Mouse (Mus musculus): ENCODE measurements around the gene Tnip1. TPM values are rescaled to one million over a fixed set of nuclear protein-coding genes. Genes with fewer than 3 reads are reported as not detected.
"Not testable (repeated sequence)": the region's sequence is repeated elsewhere in the genome, so short reads cannot be mapped to it uniquely, and the experiment has no call there.

Gene Tnip1
- polyA plus RNA-seq, 1 experiment from 2014 or later: 20.5 TPM

DNA sequence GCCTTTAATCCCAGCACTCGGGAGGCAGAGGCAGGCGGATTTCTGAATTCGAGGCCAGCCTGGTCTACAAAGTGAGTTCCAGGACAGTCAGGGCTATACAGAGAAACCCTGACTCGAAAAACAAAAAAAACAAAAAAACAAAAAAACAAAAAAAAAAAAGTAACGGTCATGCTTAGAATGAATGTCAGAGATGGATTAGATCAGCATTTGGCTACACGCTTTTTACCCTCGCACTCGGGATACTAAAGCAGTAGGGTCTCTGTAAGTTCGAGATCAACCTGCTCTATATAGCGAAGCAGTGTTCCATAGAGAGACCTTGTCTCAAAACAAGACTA is 7.3 kb downstream of the Tnip1 start:
- Histone ChIP-seq H3K9ac (ENCODE audit: low read length) (peak overlapping the region; percentile 77), H3K4me2 (ENCODE audit: low read length) (peak overlapping the region; percentile 64), H3K27ac (ENCODE audit: low read depth) (peak overlapping the region; percentile 79; the same call in 1 of the 2 replicates), H3K4me3 (ENCODE audit: low read depth, low read length) (peak overlapping the region; percentile 86)
- H3K9me3 ChIP-seq (ENCODE audit: control insufficient read depth, low read length); DNase-seq (ENCODE audit: low spot score); ATAC-seq (replicated peaks; ENCODE audit: low FRiP score, low TSS enrichment, low read depth); H3K4me1 ChIP-seq (replicated peaks; ENCODE audit: control insufficient read depth, insufficient read depth, low read length); H3K27me3 ChIP-seq (replicated peaks; ENCODE audit: control insufficient read depth, insufficient read depth, low read length); H3K36me3 ChIP-seq (ENCODE audit: control insufficient read depth, insufficient read depth, low read length): not testable (repeated sequence)
- WGBS: 44% methylated on average over 10 of the region's 10 CpGs

DNA sequence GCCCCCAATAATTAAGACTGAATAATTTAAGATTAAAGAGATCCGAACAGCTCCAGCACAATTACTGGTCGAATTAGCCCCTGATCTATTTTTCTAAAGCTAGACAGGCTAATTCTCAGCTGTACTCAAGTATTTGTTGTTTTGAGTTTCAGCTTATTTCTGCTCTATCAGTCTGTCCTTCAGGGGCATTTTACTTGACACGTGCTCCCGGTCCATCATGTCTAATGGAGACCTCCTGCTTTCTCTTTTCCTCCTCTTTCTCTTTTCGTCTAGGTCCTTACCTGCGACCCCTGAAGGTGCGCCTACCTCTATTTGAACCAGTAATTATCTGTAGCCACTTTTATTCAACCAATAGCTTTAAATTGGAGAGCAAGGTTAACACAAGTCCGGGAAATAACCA is 8.0 kb downstream of the Tnip1 start:
- DNase-seq (ENCODE audit: low spot score) (no peak), ATAC-seq (replicated peaks; ENCODE audit: low FRiP score, low TSS enrichment, low read depth) (no peak)
- H3K36me3 ChIP-seq (ENCODE audit: control insufficient read depth, insufficient read depth, low read length): 0 out of 2 replicates have a peak, but pooled peaks cover 6% of the 10 kb centered on the region
- peak overlapping the region; percentile 64; the same call in 1 of the 2 replicates for H3K4me2 ChIP-seq (ENCODE audit: low read length)
- WGBS: 81% methylated on average over 8 of the region's 8 CpGs
- no peaks in the 10 kb centered on the region for H3K27me3 ChIP-seq (replicated peaks; ENCODE audit: control insufficient read depth, insufficient read depth, low read length)
- no peak overlapping the region for H3K4me3 ChIP-seq (ENCODE audit: low read depth, low read length)
- no peak overlapping the region for H3K27ac ChIP-seq (ENCODE audit: low read depth)
- no peak overlapping the region for H3K9ac ChIP-seq (ENCODE audit: low read length)
- H3K4me1 ChIP-seq (replicated peaks; ENCODE audit: control insufficient read depth, insufficient read depth, low read length): peaks cover 3% of the 10 kb centered on the region; the same call in 1 of the 2 replicates
- H3K9me3 ChIP-seq (ENCODE audit: control insufficient read depth, low read length): no peaks in the 10 kb centered on the region

DNA sequence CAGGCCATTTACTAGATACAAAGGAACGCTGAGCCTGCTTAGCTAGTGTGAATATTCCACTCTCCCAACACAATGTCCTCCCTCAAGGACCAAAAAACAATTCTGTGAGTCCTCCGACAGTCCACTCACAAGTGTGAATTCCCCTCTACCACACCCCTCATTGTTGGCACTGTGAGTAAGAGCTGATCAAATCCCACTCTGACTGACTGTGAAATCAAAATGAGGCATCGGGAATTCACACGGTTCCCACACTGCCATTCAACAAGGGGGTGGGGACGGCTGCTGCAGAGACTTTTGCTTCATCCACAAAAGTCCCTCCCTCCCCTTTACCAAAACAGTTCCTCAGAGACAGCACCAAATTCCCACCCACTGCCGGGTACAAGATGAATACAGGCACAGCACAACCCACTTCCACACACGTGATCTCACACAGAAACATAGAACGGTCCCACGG is 8.7 kb downstream of the Tnip1 start:
- no peak overlapping the region for H3K27ac ChIP-seq (ENCODE audit: low read depth)
- peaks cover 3% of the 10 kb centered on the region; the same call in 1 of the 2 replicates for H3K4me1 ChIP-seq (replicated peaks; ENCODE audit: control insufficient read depth, insufficient read depth, low read length)
- no peak overlapping the region for H3K4me2 ChIP-seq (ENCODE audit: low read length)
- no peak overlapping the region for H3K4me3 ChIP-seq (ENCODE audit: low read depth, low read length)
- H3K36me3 ChIP-seq (ENCODE audit: control insufficient read depth, insufficient read depth, low read length): 0 out of 2 replicates have a peak, but pooled peaks cover 6% of the 10 kb centered on the region
- DNase-seq (ENCODE audit: low spot score) (no peak), ATAC-seq (replicated peaks; ENCODE audit: low FRiP score, low TSS enrichment, low read depth) (no peak)
- H3K27me3 ChIP-seq (replicated peaks; ENCODE audit: control insufficient read depth, insufficient read depth, low read length): no peaks in the 10 kb centered on the region
- no peaks in the 10 kb centered on the region for H3K9me3 ChIP-seq (ENCODE audit: control insufficient read depth, low read length)
- 52% methylated on average over 9 of the region's 9 CpGs for WGBS
- H3K9ac ChIP-seq (ENCODE audit: low read length): no peak overlapping the region

DNA sequence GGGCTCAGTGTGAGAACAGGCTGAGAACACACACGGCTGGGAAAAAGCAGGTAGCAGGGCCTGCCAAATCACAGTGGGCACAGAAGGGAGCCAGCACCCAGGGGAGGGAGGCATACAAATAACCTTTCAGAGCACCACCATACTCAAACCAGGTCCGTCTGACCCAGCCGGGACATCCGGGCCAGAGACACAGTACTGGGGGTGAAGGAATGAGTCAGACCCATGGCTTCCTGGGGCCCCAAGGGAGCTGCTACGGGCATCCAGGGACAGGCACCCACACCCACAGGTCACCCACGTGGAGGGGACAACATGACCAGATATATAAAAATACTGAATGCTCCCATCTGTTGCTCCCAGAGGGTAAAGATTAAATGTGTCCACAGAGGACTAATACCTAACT is 10.1 kb downstream of the Tnip1 start:
- 0 out of 2 replicates have a peak, but pooled peaks cover 3% of the 10 kb centered on the region for H3K4me1 ChIP-seq (replicated peaks; ENCODE audit: control insufficient read depth, insufficient read depth, low read length)
- H3K4me3 ChIP-seq (ENCODE audit: low read depth, low read length): no peak overlapping the region
- DNase-seq (ENCODE audit: low spot score) (no peak), ATAC-seq (replicated peaks; ENCODE audit: low FRiP score, low TSS enrichment, low read depth) (no peak)
- no peaks in the 10 kb centered on the region for H3K27me3 ChIP-seq (replicated peaks; ENCODE audit: control insufficient read depth, insufficient read depth, low read length)
- WGBS: 78% methylated on average over 6 of the region's 6 CpGs
- H3K36me3 ChIP-seq (ENCODE audit: control insufficient read depth, insufficient read depth, low read length): peaks cover 9% of the 10 kb centered on the region; the same call in 1 of the 2 replicates
- no peaks in the 10 kb centered on the region for H3K9me3 ChIP-seq (ENCODE audit: control insufficient read depth, low read length)
- H3K27ac ChIP-seq (ENCODE audit: low read depth): no peak overlapping the region
- no peak overlapping the region for H3K4me2 ChIP-seq (ENCODE audit: low read length)
- no peak overlapping the region for H3K9ac ChIP-seq (ENCODE audit: low read length)

DNA sequence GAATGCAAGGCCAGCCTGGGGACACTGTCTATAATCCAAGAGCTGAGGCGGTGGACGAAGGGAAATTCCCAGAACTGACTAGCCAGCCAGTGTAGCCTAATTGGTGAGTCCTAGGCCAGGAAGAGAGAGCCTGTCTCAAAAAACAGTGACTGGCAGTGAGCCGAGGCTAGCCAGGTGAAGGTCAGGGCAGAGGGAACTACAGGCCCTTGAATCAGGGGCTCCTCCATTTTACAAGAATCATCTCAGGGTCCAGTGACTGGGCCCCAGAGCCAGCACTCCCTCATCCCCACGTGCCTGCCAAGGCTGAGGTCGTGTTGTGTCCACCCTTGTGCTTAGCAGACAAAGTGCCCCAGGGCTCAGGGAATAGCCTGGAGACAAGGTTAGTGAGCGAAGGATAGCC is 12.0 kb downstream of the Tnip1 start:
- no peak overlapping the region for H3K4me3 ChIP-seq (ENCODE audit: low read depth, low read length)
- WGBS: 79% methylated on average over 6 of the region's 6 CpGs
- no peak for ATAC-seq (replicated peaks; ENCODE audit: low FRiP score, low TSS enrichment, low read depth)

DNA sequence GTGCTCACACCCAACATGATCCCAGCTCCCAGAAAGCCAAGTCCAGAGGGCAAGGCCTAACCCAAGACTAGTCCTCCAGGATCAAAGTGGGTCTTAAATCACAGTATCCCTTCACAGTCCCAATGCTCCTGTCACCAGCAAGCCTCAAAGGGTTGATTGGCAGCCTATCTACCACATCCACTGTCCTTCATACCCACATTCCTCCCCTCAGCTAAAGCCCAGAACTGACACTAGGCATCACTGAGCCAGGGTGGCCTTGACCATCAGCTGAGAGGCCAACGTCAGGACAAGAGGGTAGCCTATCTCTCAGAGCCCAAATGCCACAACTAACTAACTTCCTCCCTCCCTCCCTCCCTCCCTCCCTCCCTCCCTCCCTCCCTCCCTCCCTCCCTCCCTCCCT is 13.0 kb downstream of the Tnip1 start:
- no peak overlapping the region for H3K4me3 ChIP-seq (ENCODE audit: low read depth, low read length)
- ATAC-seq (replicated peaks; ENCODE audit: low FRiP score, low TSS enrichment, low read depth) (no peak), DNase-seq (ENCODE audit: low spot score) (no peak)
- 0 out of 2 replicates have a peak, but pooled peaks cover 3% of the 10 kb centered on the region for H3K4me1 ChIP-seq (replicated peaks; ENCODE audit: control insufficient read depth, insufficient read depth, low read length)
- H3K4me2 ChIP-seq (ENCODE audit: low read length): no peak overlapping the region
- WGBS: 64% methylated on average over 1 of the region's 1 CpGs
- H3K27ac ChIP-seq (ENCODE audit: low read depth): no peak overlapping the region
- H3K36me3 ChIP-seq (ENCODE audit: control insufficient read depth, insufficient read depth, low read length): peaks cover 16% of the 10 kb centered on the region; the same call in 1 of the 2 replicates
- H3K27me3 ChIP-seq (replicated peaks; ENCODE audit: control insufficient read depth, insufficient read depth, low read length): no peaks in the 10 kb centered on the region
- no peak overlapping the region for H3K9ac ChIP-seq (ENCODE audit: low read length)
- no peaks in the 10 kb centered on the region for H3K9me3 ChIP-seq (ENCODE audit: control insufficient read depth, low read length)

More for the DNA sequence above, 12.0 kb downstream of the Tnip1 start:
- Histone ChIP-seq H3K27me3 (replicated peaks; ENCODE audit: control insufficient read depth, insufficient read depth, low read length) (no peaks in the 10 kb centered on the region), H3K4me2 (ENCODE audit: low read length) (no peak overlapping the region), H3K27ac (ENCODE audit: low read depth) (no peak overlapping the region), H3K4me1 (replicated peaks; ENCODE audit: control insufficient read depth, insufficient read depth, low read length) (0 out of 2 replicates have a peak, but pooled peaks cover 3% of the 10 kb centered on the region), H3K9me3 (ENCODE audit: control insufficient read depth, low read length) (no peaks in the 10 kb centered on the region), H3K9ac (ENCODE audit: low read length) (no peak overlapping the region), H3K36me3 (ENCODE audit: control insufficient read depth, insufficient read depth, low read length) (peaks cover 16% of the 10 kb centered on the region; the same call in 1 of the 2 replicates)
- no peak for DNase-seq (ENCODE audit: low spot score)

DNA sequence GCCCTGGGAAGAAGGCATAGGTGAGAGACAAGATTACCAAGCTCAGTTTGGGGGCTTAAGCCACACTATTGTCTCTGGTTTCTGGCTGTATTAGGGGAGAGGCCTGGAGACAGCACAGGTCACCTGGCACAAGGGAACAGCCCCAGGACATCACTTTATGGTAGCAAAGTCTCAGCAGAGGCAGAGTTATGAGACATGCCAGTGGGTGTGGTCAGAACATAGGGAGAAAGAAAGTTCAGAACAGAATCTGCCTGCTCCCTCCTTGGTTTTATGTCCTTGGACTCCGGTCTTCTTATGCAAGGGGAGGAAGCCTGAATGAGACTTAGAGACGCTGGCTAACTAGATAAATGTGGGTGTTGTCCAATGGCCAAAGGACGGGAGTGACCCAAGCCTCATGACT is 18.0 kb downstream of the Tnip1 start:
- Histone ChIP-seq H3K4me3 (ENCODE audit: low read depth, low read length) (no peak overlapping the region), H3K36me3 (ENCODE audit: control insufficient read depth, insufficient read depth, low read length) (peaks cover 11% of the 10 kb centered on the region), H3K27me3 (replicated peaks; ENCODE audit: control insufficient read depth, insufficient read depth, low read length) (no peaks in the 10 kb centered on the region), H3K4me2 (ENCODE audit: low read length) (no peak overlapping the region), H3K4me1 (replicated peaks; ENCODE audit: control insufficient read depth, insufficient read depth, low read length) (no peaks in the 10 kb centered on the region), H3K9ac (ENCODE audit: low read length) (no peak overlapping the region), H3K9me3 (ENCODE audit: control insufficient read depth, low read length) (no peaks in the 10 kb centered on the region), H3K27ac (ENCODE audit: low read depth) (no peak overlapping the region)
- 78% methylated on average over 3 of the region's 3 CpGs for WGBS
- ATAC-seq (replicated peaks; ENCODE audit: low FRiP score, low TSS enrichment, low read depth): no peak
- no peak for DNase-seq (ENCODE audit: low spot score)

DNA sequence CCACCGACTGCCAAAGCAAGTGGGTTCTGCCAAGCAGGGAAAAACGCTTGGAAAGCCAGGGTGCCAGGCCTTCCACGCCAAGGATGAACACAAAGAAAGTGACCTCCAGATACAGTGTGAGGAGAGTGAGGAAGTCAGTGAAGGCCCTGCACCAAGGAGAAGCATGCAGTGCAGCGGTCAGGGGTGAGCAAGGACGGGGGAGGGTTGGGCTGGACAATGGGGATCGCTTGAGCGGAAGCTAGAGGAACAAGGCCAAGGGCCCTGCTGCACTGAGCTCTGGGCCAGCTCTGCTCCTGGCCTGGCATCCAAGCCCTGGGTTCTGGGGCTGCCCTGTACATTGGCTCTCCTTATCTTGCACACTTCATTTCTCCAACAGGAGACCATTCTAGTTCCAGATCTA is 22.7 kb downstream of the Tnip1 start:
- Histone ChIP-seq H3K9me3 (ENCODE audit: control insufficient read depth, low read length) (no peaks in the 10 kb centered on the region), H3K4me3 (ENCODE audit: low read depth, low read length) (no peak overlapping the region), H3K4me2 (ENCODE audit: low read length) (no peak overlapping the region), H3K4me1 (replicated peaks; ENCODE audit: control insufficient read depth, insufficient read depth, low read length) (0 out of 2 replicates have a peak, but pooled peaks cover 3% of the 10 kb centered on the region), H3K9ac (ENCODE audit: low read length) (no peak overlapping the region), H3K27ac (ENCODE audit: low read depth) (no peak overlapping the region), H3K36me3 (ENCODE audit: control insufficient read depth, insufficient read depth, low read length) (peaks cover 30% of the 10 kb centered on the region), H3K27me3 (replicated peaks; ENCODE audit: control insufficient read depth, insufficient read depth, low read length) (no peaks in the 10 kb centered on the region)
- 79% methylated on average over 7 of the region's 7 CpGs for WGBS
- DNase-seq (ENCODE audit: low spot score) (no peak), ATAC-seq (replicated peaks; ENCODE audit: low FRiP score, low TSS enrichment, low read depth) (no peak)

DNA sequence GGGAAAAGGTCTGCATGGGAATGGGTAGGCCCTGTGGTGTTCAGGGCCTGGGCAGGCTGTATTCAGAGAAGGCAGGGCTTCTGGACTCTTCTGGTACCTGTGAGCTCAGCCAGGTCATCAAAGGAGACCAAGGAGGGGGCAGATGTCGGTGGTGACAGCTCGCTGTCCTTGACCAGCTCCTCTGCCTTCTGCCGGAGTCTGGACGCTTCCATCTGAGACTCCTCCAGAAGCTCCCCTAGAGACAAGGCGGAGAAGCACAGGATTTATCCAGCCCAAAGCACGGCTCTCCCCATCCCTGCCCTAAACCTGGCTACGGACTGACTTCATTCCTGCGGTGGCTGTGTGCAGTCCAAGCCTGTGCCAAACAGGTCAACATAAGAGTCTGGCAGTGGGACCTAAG is 23.2 kb downstream of the Tnip1 start:
- Histone ChIP-seq H3K4me1 (replicated peaks; ENCODE audit: control insufficient read depth, insufficient read depth, low read length) (0 out of 2 replicates have a peak, but pooled peaks cover 3% of the 10 kb centered on the region), H3K9ac (ENCODE audit: low read length) (no peak overlapping the region), H3K27ac (ENCODE audit: low read depth) (no peak overlapping the region), H3K27me3 (replicated peaks; ENCODE audit: control insufficient read depth, insufficient read depth, low read length) (no peaks in the 10 kb centered on the region), H3K36me3 (ENCODE audit: control insufficient read depth, insufficient read depth, low read length) (peaks cover 32% of the 10 kb centered on the region), H3K4me3 (ENCODE audit: low read depth, low read length) (no peak overlapping the region), H3K9me3 (ENCODE audit: control insufficient read depth, low read length) (no peaks in the 10 kb centered on the region), H3K4me2 (ENCODE audit: low read length) (no peak overlapping the region)
- DNase-seq (ENCODE audit: low spot score) (no peak), ATAC-seq (replicated peaks; ENCODE audit: low FRiP score, low TSS enrichment, low read depth) (no peak)
- 81% methylated on average over 8 of the region's 8 CpGs for WGBS

All from intestine, embryonic 14.5 days (tissue).